Mouse (Mus musculus): ENCODE measurements at regions not wholly inside any gene's neighbourhood (a gene's known extent, or its start where the extent isn't known, plus 50 kb on each side); places are given as distances from the start of the nearest gene placed in this dataset.

GRCm38 (mm10) chr1:151264789-151265188, 54.9 kb downstream of the Gm47996 start:
- TF ChIP-seq CTCF (IDR thresholded peaks at IDR 0.05; ENCODE audit: control insufficient read depth, insufficient read depth, insufficient read length): no peak
- no peak for TF ChIP-seq CEBPB (IDR thresholded peaks at IDR 0.05; ENCODE audit: low read depth)
- no peak for TF ChIP-seq USF1 (IDR thresholded peaks at IDR 0.05; ENCODE audit: low read depth)
- peak; percentile 75 for TF ChIP-seq MAX (IDR thresholded peaks at IDR 0.05)
- no peak for TF ChIP-seq MYOD1 (IDR thresholded peaks at IDR 0.05; ENCODE audit: control insufficient read depth, insufficient read length, low read depth)
- TF ChIP-seq MYOG (IDR thresholded peaks at IDR 0.05; ENCODE audit: control insufficient read depth, extremely low read depth, insufficient read length): no peak
- TF ChIP-seq FOSL1 (IDR thresholded peaks at IDR 0.05; ENCODE audit: insufficient read depth, low read length, poor library complexity, severe bottlenecking): no peak

All from C2C12 (cell line).